Mouse (Mus musculus) splenic B cell, adult 2 months (primary cell): ENCODE measurements around the gene Tmem40.

Experiments
- DNase-seq: peaks from one replicate; pipeline ENCODE4 v3.0.0-alpha.2; 2011; ENCODE audit warnings: low read depth, low spot score
- H3K27me3 ChIP-seq: 2 replicates; pipeline ENCODE4 v1.6.1; 2012; ENCODE audit warnings: mild to moderate bottlenecking, low read length, moderate library complexity, mixed read lengths; ENCODE audit not compliant: control insufficient read depth, poor library complexity, insufficient read depth, severe bottlenecking
- H3K36me3 ChIP-seq: 2 replicates; pipeline ENCODE4 v1.6.1; 2012; ENCODE audit warnings: mild to moderate bottlenecking, low read length, moderate library complexity, mixed read lengths; ENCODE audit not compliant: control insufficient read depth, poor library complexity, insufficient read depth, severe bottlenecking

The Tmem40 gene

GRCm38 (mm10) chr6:115775838-115776237, 13.6 kb upstream of the Tmem40 start:
- H3K36me3 ChIP-seq: no peaks in the 10 kb centered on the region

GRCm38 (mm10) chr6:115774501-115774921, 12.3 kb upstream of the Tmem40 start, which contains the start of gene Cand2:
Gene Cand2, plus strand, starts transcription at chr6:115774538.
- peak; percentile 65 for DNase-seq
- Histone ChIP-seq H3K27me3 (no peaks in the 10 kb centered on the region), H3K36me3 (no peaks in the 10 kb centered on the region)

More at GRCm38 (mm10) chr6:115775838-115776237, 13.6 kb upstream of the Tmem40 start:
- no peak for DNase-seq
- H3K27me3 ChIP-seq: no peaks in the 10 kb centered on the region

DNA sequence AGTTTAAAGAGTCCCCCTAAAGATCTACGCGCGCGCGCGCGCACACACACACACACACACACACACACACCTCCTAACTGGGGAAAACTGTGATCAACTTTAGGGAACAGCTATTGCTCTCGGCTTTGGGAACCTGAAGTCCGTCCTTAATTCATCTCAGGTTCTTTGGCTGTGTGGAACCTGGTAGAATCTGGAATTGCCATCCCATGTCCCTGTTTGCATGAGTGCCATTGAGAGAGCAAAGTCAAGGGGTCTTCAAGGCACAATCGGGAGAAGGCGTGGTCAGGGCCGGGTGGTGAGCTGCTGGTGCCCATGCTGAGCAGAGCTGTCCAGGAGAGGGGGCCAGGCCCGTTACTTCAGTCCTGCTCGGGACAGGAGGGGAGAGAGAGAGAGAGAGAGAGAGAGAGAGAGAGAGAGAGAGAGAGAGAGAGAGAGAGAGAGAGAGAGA, 11.8 kb upstream of the Tmem40 start:
- H3K36me3 ChIP-seq: no peaks in the 10 kb centered on the region
- H3K27me3 ChIP-seq: no peaks in the 10 kb centered on the region
- peak; percentile 35 for DNase-seq

DNA sequence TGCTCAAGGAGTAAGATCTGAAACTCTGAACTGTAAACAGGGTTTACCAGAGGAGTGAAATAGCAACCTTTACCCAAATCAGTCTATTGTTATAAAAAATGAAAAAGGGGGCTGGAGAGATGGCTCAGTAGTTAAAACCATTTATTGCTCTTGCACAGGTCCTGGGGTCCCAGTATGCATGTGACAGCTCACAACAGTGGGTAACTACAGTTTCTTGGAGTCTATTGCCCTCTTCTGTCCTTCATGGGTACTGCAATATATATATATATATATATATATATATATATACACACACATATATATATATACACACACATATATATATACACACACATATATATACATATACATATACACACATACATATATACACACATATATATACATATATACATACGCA, 10.4 kb upstream of the Tmem40 start:
- Histone ChIP-seq H3K36me3 (no peaks in the 10 kb centered on the region), H3K27me3 (no peaks in the 10 kb centered on the region)
- peak; percentile 59 for DNase-seq

GRCm38 (mm10) chr6:115772201-115772600, 10.0 kb upstream of the Tmem40 start:
- peak; percentile 28 for DNase-seq
- Histone ChIP-seq H3K27me3 (no peaks in the 10 kb centered on the region), H3K36me3 (no peaks in the 10 kb centered on the region)

DNA sequence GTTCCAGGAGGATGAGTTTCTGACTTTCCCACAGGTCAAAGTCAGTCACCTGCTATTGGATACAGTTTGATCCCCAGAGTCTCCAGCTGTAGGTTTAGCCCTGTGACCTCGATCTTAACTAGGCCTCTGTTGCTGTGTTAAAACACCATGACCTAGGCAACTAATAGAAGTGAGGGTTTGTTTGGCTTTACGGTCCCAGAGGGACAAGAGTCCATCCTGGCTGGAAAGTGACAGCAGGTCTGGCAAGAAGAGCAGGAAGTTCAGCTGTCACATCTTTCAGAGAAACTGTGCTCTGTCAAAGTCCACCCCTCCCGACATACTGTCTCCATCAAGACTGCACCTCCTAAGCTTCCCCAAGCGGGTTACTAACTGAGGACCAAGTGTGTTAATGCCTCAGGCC, 8.6 kb upstream of the Tmem40 start:
- no peaks in the 10 kb centered on the region for H3K27me3 ChIP-seq
- DNase-seq: no peak
- H3K36me3 ChIP-seq: no peaks in the 10 kb centered on the region

DNA sequence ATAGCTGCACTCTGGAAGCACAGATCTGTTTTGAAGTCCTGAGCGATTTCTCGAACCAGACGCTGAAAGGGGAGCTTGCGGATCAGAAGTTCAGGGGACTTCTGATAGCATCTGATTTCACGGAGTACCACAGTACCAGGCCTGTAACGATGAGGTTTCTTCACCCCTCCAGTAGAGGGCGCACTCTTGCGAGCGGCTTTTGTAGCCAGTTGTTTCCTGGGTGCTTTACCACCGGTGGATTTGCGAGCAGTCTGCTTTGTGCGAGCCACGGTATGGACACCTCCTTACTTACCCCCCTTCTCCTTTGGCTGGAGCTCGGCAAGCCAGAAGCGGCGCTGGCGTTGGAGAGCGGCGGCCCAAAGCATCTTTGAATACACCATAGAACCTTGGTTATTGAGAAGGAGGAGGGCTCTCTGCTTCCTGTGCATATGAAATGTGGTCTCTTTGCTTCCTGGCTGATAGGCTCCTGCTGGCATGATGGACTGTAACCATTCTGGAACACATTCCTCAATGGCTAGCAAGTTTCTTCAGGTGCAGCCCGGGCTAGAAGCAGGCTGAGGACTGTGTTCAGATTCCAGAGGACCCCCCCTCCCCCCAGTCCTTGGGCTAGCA, 8.0 kb upstream of the Tmem40 start:
- no peaks in the 10 kb centered on the region for H3K27me3 ChIP-seq
- no peak for DNase-seq

GRCm38 (mm10) chr6:115768207-115768606, 6.0 kb upstream of the Tmem40 start:
- no peak for DNase-seq
- Histone ChIP-seq H3K36me3 (no peaks in the 10 kb centered on the region), H3K27me3 (no peaks in the 10 kb centered on the region)

More for the DNA sequence above, 8.0 kb upstream of the Tmem40 start:
- no peaks in the 10 kb centered on the region for H3K36me3 ChIP-seq

- DNase-seq: no peak
- no peaks in the 10 kb centered on the region for H3K27me3 ChIP-seq
- no peaks in the 10 kb centered on the region for H3K36me3 ChIP-seq
These were observed 5.1 kb upstream of the Tmem40 start for GRCm38 (mm10) chr6:115767357-115767756.

DNA sequence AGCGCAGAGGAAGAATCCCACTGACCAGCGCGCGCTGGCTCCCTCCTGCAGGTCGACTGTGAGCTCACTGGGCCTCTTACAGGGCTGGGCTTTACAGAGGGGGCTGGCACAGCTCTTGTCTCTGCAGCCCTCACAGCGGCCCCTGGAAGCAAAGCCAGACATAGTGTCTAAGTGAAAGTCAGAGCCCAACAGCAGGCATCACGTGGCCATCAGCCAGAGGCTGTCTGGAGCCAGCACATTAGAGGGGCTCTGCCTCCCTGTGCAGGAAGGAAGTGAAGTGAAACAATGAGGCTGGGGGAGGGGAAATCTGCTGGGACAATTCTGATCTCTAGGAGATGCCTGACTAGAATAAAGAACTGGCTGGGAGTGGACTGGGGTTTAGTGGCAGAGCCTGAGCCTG, 2.0 kb upstream of the Tmem40 start:
- Histone ChIP-seq H3K36me3 (no peaks in the 10 kb centered on the region), H3K27me3 (no peaks in the 10 kb centered on the region)
- DNase-seq: no peak

DNA sequence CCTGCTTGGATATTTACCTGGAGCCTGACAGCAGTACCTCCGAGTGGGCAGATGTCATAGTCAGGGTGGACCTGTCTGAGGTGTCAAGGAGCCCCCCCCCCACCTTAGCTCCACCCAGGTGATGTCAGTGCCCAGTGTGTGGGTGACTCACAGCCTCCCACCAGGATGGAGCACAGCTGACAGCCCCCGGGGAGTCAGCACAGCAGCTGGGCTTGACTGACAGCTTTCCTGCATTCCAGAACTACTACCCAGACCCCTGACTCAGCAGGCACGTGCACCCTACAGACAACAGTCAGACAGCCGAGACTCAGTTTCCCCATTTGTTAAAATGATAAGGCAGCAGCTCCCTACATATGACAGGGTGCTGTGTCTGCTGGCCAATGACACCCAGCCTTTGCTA, 1.2 kb downstream of the Tmem40 start:
- no peak for DNase-seq
- Histone ChIP-seq H3K36me3 (no peaks in the 10 kb centered on the region), H3K27me3 (no peaks in the 10 kb centered on the region)

DNA sequence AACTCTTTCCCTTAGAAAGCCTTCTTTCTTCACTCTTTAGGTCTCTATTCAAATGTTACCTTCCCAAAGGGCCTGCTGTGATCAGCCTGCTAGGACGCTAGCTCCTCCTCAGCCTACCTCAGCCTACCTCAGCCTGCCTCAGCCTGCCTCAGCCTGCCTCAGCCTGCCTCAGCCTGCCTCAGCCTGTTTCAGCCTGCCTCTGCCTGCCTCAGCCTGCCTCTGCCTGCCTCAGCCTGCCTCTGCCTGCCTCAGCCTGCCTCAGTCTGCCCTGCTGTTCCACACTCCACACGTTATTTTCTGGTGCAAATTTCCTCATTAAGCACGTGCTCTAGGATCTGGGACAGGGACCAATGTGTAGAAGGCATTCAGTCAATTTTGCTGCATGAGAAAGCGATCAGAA, 2.1 kb downstream of the Tmem40 start:
- DNase-seq: no peak
- Histone ChIP-seq H3K27me3 (no peaks in the 10 kb centered on the region), H3K36me3 (no peaks in the 10 kb centered on the region)

DNA sequence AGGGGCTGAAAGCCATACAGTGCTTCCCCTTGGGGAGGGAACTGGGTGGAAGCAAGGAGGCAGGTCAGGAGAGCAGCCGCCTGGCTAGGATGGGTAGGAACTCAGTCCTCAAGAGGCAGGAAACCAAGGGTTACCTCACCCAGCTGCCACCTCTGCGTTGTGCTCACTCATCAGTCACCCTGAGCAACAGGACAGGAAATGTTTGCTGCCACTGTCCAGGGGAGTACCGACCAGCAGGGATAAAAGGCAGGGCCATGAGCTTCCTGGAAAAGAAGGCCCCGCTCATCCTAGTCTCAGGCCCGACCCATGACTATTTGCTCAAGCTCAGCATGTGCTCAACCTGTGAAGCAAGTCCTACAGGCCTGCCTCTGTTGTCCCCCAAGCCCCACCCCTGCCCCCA, 2.7 kb downstream of the Tmem40 start:
- H3K27me3 ChIP-seq: no peaks in the 10 kb centered on the region
- H3K36me3 ChIP-seq: no peaks in the 10 kb centered on the region
- DNase-seq: no peak

- DNase-seq: no peak
- no peaks in the 10 kb centered on the region for H3K27me3 ChIP-seq
- no peaks in the 10 kb centered on the region for H3K36me3 ChIP-seq
These were observed 3.2 kb downstream of the Tmem40 start for GRCm38 (mm10) chr6:115758981-115759435.

- Histone ChIP-seq H3K36me3 (no peaks in the 10 kb centered on the region), H3K27me3 (no peaks in the 10 kb centered on the region)
- DNase-seq: no peak
These were observed 6.7 kb downstream of the Tmem40 start for GRCm38 (mm10) chr6:115755536-115755935.

- DNase-seq: no peak
- H3K27me3 ChIP-seq: no peaks in the 10 kb centered on the region
- H3K36me3 ChIP-seq: no peaks in the 10 kb centered on the region
These were observed 15.9 kb downstream of the Tmem40 start for GRCm38 (mm10) chr6:115746326-115746725.
